In genomic region chr16:29560869-29561268, GRCm38 (mm10) we compare ENCODE assay signal across 8 mouse cellular contexts. TPM values are rescaled to one million over a fixed set of nuclear protein-coding genes. Genes with fewer than 3 reads are reported as not detected.
DNase-seq lines count a peak whose midpoint lies in the region; ATAC-seq and TF ChIP-seq lines count a peak whose summit lies in the region.

No protein-coding gene starts in this region.

- peak; percentile 56 for TF ChIP-seq CTCF in brain, embryonic 14.5 days (IDR thresholded peaks at IDR 0.05; ENCODE audit: borderline replicate concordance, extremely low read depth, insufficient read depth, insufficient read length)
- TF ChIP-seq CTCF in hindbrain, postnatal 0 days (IDR thresholded peaks at IDR 0.05; ENCODE audit: low read depth): peak; percentile 83

- no peak overlapping the region for H3K4me3 ChIP-seq in forebrain, embryonic 15.5 days
- 0 out of 2 replicates have a peak overlapping the region, but pooled peaks have one; percentile 8 for H3K4me3 ChIP-seq in hindbrain, postnatal 0 days (ENCODE audit: low read length)
- H3K4me3 ChIP-seq in midbrain, embryonic 16.5 days (ENCODE audit: low read depth, low read length): no peak overlapping the region

- 0 out of 2 replicates have a peak, but pooled peaks cover 6% of the 10 kb centered on the region for H3K27me3 ChIP-seq in forebrain, embryonic 15.5 days
- H3K27me3 ChIP-seq in hindbrain, postnatal 0 days (ENCODE audit: insufficient read depth, low read length): no peaks in the 10 kb centered on the region
- H3K27me3 ChIP-seq in midbrain, embryonic 16.5 days (ENCODE audit: control insufficient read depth, insufficient read depth, low read depth, low read length): no peaks in the 10 kb centered on the region; the same call in 1 of the 2 replicates

- TF ChIP-seq POLR2A in brain, embryonic 14.5 days (IDR thresholded peaks at IDR 0.05; ENCODE audit: borderline replicate concordance, extremely low read depth, insufficient read depth, insufficient read length, poor library complexity, severe bottlenecking): no peak

- 7% methylated on average over 7 of the region's 7 CpGs for WGBS in forebrain, embryonic 15.5 days
- WGBS in hindbrain, postnatal 0 days: 4% methylated on average over 7 of the region's 7 CpGs
- 5% methylated on average over 7 of the region's 7 CpGs for WGBS in midbrain, embryonic 16.5 days

- no peak overlapping the region for H3K27ac ChIP-seq in forebrain, embryonic 15.5 days (replicated peaks)
- no peak overlapping the region for H3K27ac ChIP-seq in hindbrain, postnatal 0 days
- H3K27ac ChIP-seq in midbrain, embryonic 16.5 days (ENCODE audit: low read length): no peak overlapping the region

- intact Hi-C loops in heart, postnatal 25 days (cut with DNase I): loop anchor here (1.0 to 10.0 kb wide), 4 partner anchors 106 to 969 kb away; no protein-coding TSS in a partner anchor
- intact Hi-C loops in left cerebral cortex, postnatal 36 days (cut with DNase I): loop anchor here (2.0 to 5.0 kb wide), 2 partner anchors 104 to 722 kb away; no protein-coding TSS in a partner anchor

- peak; percentile 31 to 58 for DNase-seq in heart, adult 18-20 months
- no peak for DNase-seq in heart, postnatal 25 days (ENCODE audit: low spot score)
- peak; percentile 86 for DNase-seq in brain, embryonic 14.5 days (ENCODE audit: low read depth)
- peak; percentile 93 for DNase-seq in hindbrain, postnatal 0 days (ENCODE audit: low spot score)
- DNase-seq in left cerebral cortex, postnatal 36 days (ENCODE audit: low spot score in 2 of 2): peak; percentile 13 to 43

- no peaks in the 10 kb centered on the region for H3K9me3 ChIP-seq in forebrain, embryonic 15.5 days
- no peaks in the 10 kb centered on the region for H3K9me3 ChIP-seq in hindbrain, postnatal 0 days (ENCODE audit: low read length)
- no peaks in the 10 kb centered on the region for H3K9me3 ChIP-seq in midbrain, embryonic 16.5 days (replicated peaks; ENCODE audit: control insufficient read depth, low read length, poor library complexity, severe bottlenecking)

- H3K4me1 ChIP-seq in forebrain, embryonic 15.5 days: peaks cover 3% of the 10 kb centered on the region; the same call in 1 of the 2 replicates
- H3K4me1 ChIP-seq in hindbrain, postnatal 0 days (ENCODE audit: insufficient read depth, low read length): no peaks in the 10 kb centered on the region
- peaks cover 4% of the 10 kb centered on the region; the same call in 1 of the 2 replicates for H3K4me1 ChIP-seq in midbrain, embryonic 16.5 days (ENCODE audit: control insufficient read depth, insufficient read depth, low read length)

- H3K9ac ChIP-seq in forebrain, embryonic 15.5 days (replicated peaks): no peak overlapping the region
- H3K9ac ChIP-seq in hindbrain, postnatal 0 days (replicated peaks; ENCODE audit: low read length): no peak overlapping the region
- no peak overlapping the region for H3K9ac ChIP-seq in midbrain, embryonic 16.5 days (ENCODE audit: low read depth, low read length)

- no peak overlapping the region for H3K4me2 ChIP-seq in forebrain, embryonic 15.5 days (replicated peaks)
- peak overlapping the region; percentile 43 for H3K4me2 ChIP-seq in hindbrain, postnatal 0 days (ENCODE audit: low read depth, low read length)
- peak overlapping the region; percentile 29; the same call in 1 of the 2 replicates for H3K4me2 ChIP-seq in midbrain, embryonic 16.5 days (ENCODE audit: low read length)

- no peaks in the 10 kb centered on the region for H3K36me3 ChIP-seq in forebrain, embryonic 15.5 days
- H3K36me3 ChIP-seq in hindbrain, postnatal 0 days (ENCODE audit: insufficient read depth, low read length): no peaks in the 10 kb centered on the region
- no peaks in the 10 kb centered on the region for H3K36me3 ChIP-seq in midbrain, embryonic 16.5 days (ENCODE audit: control insufficient read depth, insufficient read depth, low read length)

- 0 out of 2 replicates have a peak, but pooled peaks have one; percentile 26 for ATAC-seq in forebrain, embryonic 15.5 days (replicated peaks)
- ATAC-seq in hindbrain, postnatal 0 days: 0 out of 2 replicates have a peak, but pooled peaks have one; percentile 21
- ATAC-seq in midbrain, embryonic 16.5 days: peak; percentile 82
- no peak for ATAC-seq in erythroid progenitor cell, adult 5-6 weeks (replicated peaks; ENCODE audit: low FRiP score, poor library complexity, severe bottlenecking)

RNA-seq across cellular contexts. Expression of gene Atp13a4, which starts 16.2 kb away (rescaled TPM):
- total RNA-seq in heart, adult 18-20 months (2021): not detected
- total RNA-seq in heart, postnatal 25 days (2021): not detected
- polyA plus RNA-seq in brain, embryonic 14.5 days (2012; rRNA removed): 1.4 and 3.4 TPM in 2 replicates
- polyA plus RNA-seq in forebrain, embryonic 15.5 days (2015; fragmentation: Nextera tagmentation; extraction: Ambion mirVana): 1.2 and 1.4 TPM in 2 replicates
- total RNA-seq in hindbrain, postnatal 0 days (2014; rRNA removed): 2.8 and 7.2 TPM in 2 replicates
- 5.1 and 5.7 TPM in 2 replicates for polyA plus RNA-seq in hindbrain, postnatal 0 days (2015; fragmentation: Nextera tagmentation; extraction: Ambion mirVana)
- 10 to 100 TPM; 10.3 to 12.7 TPM for total RNA-seq in left cerebral cortex, postnatal 36 days (2021)
- 1.6 and 3.0 TPM in 2 replicates for polyA plus RNA-seq in midbrain, embryonic 16.5 days (2015; fragmentation: Nextera tagmentation; extraction: Ambion mirVana)
- not detected in 2 replicates for total RNA-seq in erythroid progenitor cell, adult 5-6 weeks (2015; ENCODE audit: low replicate concordance)
- not detected in 2 replicates for total RNA-seq in erythroid progenitor cell, adult 5-6 weeks (2017; ENCODE audit: low replicate concordance)

RNA-seq across cellular contexts. Expression of gene Opa1, which starts 18.3 kb away (rescaled TPM):
- total RNA-seq in heart, adult 18-20 months (2021): 100 to 1,000 TPM; 169 to 173 TPM
- total RNA-seq in heart, postnatal 25 days (2021): 100 to 1,000 TPM; 147 to 153 TPM
- 30.8 and 41.2 TPM in 2 replicates for polyA plus RNA-seq in brain, embryonic 14.5 days (2012; rRNA removed)
- 45.2 and 45.4 TPM in 2 replicates for polyA plus RNA-seq in forebrain, embryonic 15.5 days (2015; fragmentation: Nextera tagmentation; extraction: Ambion mirVana)
- total RNA-seq in hindbrain, postnatal 0 days (2014; rRNA removed): 67.2 and 73.8 TPM in 2 replicates
- polyA plus RNA-seq in hindbrain, postnatal 0 days (2015; fragmentation: Nextera tagmentation; extraction: Ambion mirVana): 42.2 and 42.4 TPM in 2 replicates
- total RNA-seq in left cerebral cortex, postnatal 36 days (2021): 100 to 1,000 TPM; 109 to 113 TPM
- 51.1 and 53.0 TPM in 2 replicates for polyA plus RNA-seq in midbrain, embryonic 16.5 days (2015; fragmentation: Nextera tagmentation; extraction: Ambion mirVana)
- 18.0 and 23.5 TPM in 2 replicates for total RNA-seq in erythroid progenitor cell, adult 5-6 weeks (2015; ENCODE audit: low replicate concordance)
- 38.6 and 40.0 TPM in 2 replicates for total RNA-seq in erythroid progenitor cell, adult 5-6 weeks (2017; ENCODE audit: low replicate concordance)
